Mouse (Mus musculus): Measurements from ENCODE around the gene Pus7l.

GRCm38 (mm10) chr15:94523251-94523650 is 20.1 kb downstream of the Pus7l start:
- no peak for TF ChIP-seq TCF12 (IDR thresholded peaks at IDR 0.05; ENCODE audit: low read depth, low read length)
- no peak for TF ChIP-seq TBP (IDR thresholded peaks at IDR 0.05; ENCODE audit: low read depth, low read length)

Measured in MEL (cell line).